Mouse (Mus musculus): ENCODE measurements at regions not wholly inside any gene's neighbourhood (a gene's known extent, or its start where the extent isn't known, plus 50 kb on each side); places are given as distances from the start of the nearest gene placed in this dataset.
A peak's percentile ranks its signal among the peaks of the same experiment; 100 is the strongest.

DNA sequence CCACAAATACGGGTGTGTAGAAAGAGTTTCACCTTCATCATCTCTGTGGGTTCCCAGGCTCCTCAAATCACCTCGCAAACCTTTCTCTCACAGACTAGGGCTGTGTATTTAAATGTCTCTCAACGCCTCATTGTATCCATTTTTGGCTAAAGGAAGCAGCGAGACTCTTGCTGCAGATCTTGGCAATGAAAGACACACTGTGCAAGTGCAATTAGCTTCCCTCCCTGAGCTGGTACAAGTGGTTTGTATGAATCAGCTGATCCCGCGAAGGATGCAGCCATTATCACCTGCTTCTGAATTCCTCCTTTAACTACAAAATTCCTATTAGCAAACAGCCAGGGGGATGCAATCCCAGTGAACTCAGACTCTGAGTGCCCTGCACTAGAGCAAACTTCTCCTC lies 72.3 kb upstream of the Smarca2 start:
- ATAC-seq: peak; percentile 71
- WGBS: 19% methylated on average over 6 of the region's 6 CpGs

DNA sequence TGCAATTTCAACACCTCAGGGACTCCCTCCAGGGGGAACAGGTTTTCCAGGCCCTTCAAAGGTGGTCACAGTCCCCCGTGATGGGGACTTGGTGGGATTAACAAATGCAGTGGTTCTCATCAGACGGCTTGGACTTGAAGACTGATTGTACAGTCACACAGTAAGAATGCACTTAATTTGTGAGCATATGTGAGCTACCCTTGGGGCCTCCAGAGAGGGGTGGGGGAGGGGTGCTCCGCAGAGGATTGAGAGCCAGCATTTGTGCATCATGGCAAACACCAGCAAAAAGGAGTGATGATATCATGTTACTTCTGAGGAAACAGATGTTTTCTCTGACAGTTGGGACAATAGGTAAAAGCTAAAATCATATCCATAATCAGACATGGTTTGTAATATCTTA lies 59.2 kb upstream of the Smarca2 start:
- Histone ChIP-seq H3K4me2 (ENCODE audit: low read length) (no peak overlapping the region), H3K27me3 (replicated peaks; ENCODE audit: control insufficient read depth, insufficient read depth, low read length) (no peaks in the 10 kb centered on the region), H3K9me3 (ENCODE audit: control insufficient read depth, low read length) (no peaks in the 10 kb centered on the region), H3K4me1 (replicated peaks; ENCODE audit: control insufficient read depth, insufficient read depth, low read length) (peaks cover 5% of the 10 kb centered on the region; the same call in 1 of the 2 replicates), H3K36me3 (ENCODE audit: control insufficient read depth, insufficient read depth) (no peaks in the 10 kb centered on the region), H3K27ac (ENCODE audit: low read length) (no peak overlapping the region), H3K9ac (replicated peaks; ENCODE audit: low read depth, low read length) (no peak overlapping the region), H3K4me3 (replicated peaks; ENCODE audit: low read length) (no peak overlapping the region)
- no peak for ATAC-seq
- 39% methylated on average over 3 of the region's 3 CpGs for WGBS

More for the DNA sequence above, 72.3 kb upstream of the Smarca2 start:
- no peaks in the 10 kb centered on the region for H3K9me3 ChIP-seq (ENCODE audit: control insufficient read depth, low read length)
- H3K4me1 ChIP-seq (replicated peaks; ENCODE audit: control insufficient read depth, insufficient read depth, low read length): peaks cover 10% of the 10 kb centered on the region
- no peak overlapping the region for H3K4me3 ChIP-seq (replicated peaks; ENCODE audit: low read length)
- no peaks in the 10 kb centered on the region for H3K36me3 ChIP-seq (ENCODE audit: control insufficient read depth, insufficient read depth)
- H3K27me3 ChIP-seq (replicated peaks; ENCODE audit: control insufficient read depth, insufficient read depth, low read length): no peaks in the 10 kb centered on the region
- H3K9ac ChIP-seq (replicated peaks; ENCODE audit: low read depth, low read length): no peak overlapping the region
- H3K4me2 ChIP-seq (ENCODE audit: low read length): no peak overlapping the region
- H3K27ac ChIP-seq (ENCODE audit: low read length): no peak overlapping the region

DNA sequence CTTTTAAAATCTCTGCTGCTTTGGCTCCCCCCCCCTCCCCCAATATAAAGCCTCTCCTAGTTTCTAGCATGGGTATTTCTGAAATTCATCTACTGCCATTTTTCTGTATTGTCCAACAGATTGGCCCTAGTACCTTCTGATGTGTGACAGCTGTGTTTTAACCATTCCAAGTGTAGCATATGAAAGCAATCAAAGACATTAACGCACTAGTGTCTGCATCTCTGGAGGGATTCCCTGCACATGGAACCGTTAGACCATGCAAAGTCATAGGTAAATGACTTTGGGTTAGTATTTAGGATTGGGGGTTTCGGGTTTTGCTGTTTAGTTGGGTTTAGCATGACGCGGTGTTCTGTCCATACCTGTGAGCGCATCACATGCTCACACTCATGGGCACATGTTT lies 57.3 kb upstream of the Smarca2 start:
- 88% methylated on average over 6 of the region's 6 CpGs for WGBS
- H3K27me3 ChIP-seq (replicated peaks; ENCODE audit: control insufficient read depth, insufficient read depth, low read length): no peaks in the 10 kb centered on the region
- no peak for ATAC-seq
- H3K4me3 ChIP-seq (replicated peaks; ENCODE audit: low read length): no peak overlapping the region
- H3K36me3 ChIP-seq (ENCODE audit: control insufficient read depth, insufficient read depth): no peaks in the 10 kb centered on the region
- peaks cover 5% of the 10 kb centered on the region; the same call in 1 of the 2 replicates for H3K4me1 ChIP-seq (replicated peaks; ENCODE audit: control insufficient read depth, insufficient read depth, low read length)
- no peak overlapping the region for H3K27ac ChIP-seq (ENCODE audit: low read length)
- H3K4me2 ChIP-seq (ENCODE audit: low read length): no peak overlapping the region
- no peak overlapping the region for H3K9ac ChIP-seq (replicated peaks; ENCODE audit: low read depth, low read length)
- no peaks in the 10 kb centered on the region for H3K9me3 ChIP-seq (ENCODE audit: control insufficient read depth, low read length)

DNA sequence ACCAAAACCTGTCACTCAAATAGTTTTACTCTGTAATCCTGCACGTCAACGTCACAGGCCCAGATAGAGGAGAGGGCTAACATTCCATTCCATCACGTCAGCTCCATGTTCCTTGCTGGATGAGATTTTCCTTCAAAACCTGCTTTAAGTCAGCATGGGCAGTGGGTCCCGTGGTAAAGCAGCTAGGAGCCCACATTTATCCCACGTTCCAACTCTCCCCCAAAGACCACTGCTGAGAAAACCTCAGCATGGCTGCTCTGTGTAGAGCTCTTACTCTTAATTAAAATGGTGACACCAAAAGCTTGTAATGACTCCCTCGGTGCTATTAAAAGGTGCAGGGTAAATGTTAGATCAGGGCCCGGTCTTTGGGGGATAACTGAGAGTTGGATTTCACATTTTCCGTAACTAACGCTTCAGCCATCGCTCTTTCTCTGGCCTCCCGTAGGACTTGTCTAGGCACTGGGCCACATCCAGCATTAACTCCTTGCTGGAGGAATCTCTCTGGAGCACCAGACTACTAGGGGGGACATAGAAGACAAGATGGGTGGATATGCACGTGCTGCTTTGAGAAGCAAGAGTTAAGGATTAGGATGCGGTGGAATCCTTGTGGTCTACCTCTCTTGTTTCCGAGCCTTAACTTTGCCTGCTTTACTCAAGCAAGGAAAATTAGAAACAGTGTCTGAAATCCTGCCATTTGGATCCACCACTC lies 56.1 kb upstream of the Smarca2 start:
- WGBS: 77% methylated on average over 14 of the region's 14 CpGs
- H3K27me3 ChIP-seq (replicated peaks; ENCODE audit: control insufficient read depth, insufficient read depth, low read length): no peaks in the 10 kb centered on the region
- no peak for ATAC-seq

DNA sequence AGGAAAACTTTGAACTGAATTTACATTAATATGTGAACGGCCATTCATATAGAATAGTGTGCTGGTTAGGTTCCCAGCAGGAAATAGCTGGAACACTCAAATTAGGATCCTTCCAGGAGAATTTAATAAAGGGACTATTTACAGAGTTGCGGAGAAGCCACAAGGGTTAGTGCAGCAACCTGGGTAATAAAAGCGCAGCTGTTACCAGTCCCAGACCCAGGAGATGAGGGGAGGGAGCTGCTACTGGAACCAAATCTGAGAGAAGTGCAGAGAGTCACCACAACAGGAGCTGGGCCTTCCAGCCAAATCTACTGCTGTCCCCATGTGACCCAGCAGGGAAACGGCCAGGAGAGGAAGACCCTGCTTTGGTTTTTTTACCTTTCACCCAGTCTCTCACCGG lies 54.6 kb upstream of the Smarca2 start:
- Histone ChIP-seq H3K27ac (ENCODE audit: low read length) (no peak overlapping the region), H3K4me2 (ENCODE audit: low read length) (no peak overlapping the region), H3K36me3 (ENCODE audit: control insufficient read depth, insufficient read depth) (no peaks in the 10 kb centered on the region), H3K9me3 (ENCODE audit: control insufficient read depth, low read length) (no peaks in the 10 kb centered on the region), H3K4me1 (replicated peaks; ENCODE audit: control insufficient read depth, insufficient read depth, low read length) (peaks cover 5% of the 10 kb centered on the region; the same call in 1 of the 2 replicates), H3K27me3 (replicated peaks; ENCODE audit: control insufficient read depth, insufficient read depth, low read length) (no peaks in the 10 kb centered on the region), H3K4me3 (replicated peaks; ENCODE audit: low read length) (no peak overlapping the region), H3K9ac (replicated peaks; ENCODE audit: low read depth, low read length) (no peak overlapping the region)
- no peak for ATAC-seq
- WGBS: 50% methylated on average over 5 of the region's 5 CpGs

More for the DNA sequence above, 56.1 kb upstream of the Smarca2 start:
- H3K9ac ChIP-seq (replicated peaks; ENCODE audit: low read depth, low read length): no peak overlapping the region
- H3K27ac ChIP-seq (ENCODE audit: low read length): no peak overlapping the region
- peaks cover 5% of the 10 kb centered on the region; the same call in 1 of the 2 replicates for H3K4me1 ChIP-seq (replicated peaks; ENCODE audit: control insufficient read depth, insufficient read depth, low read length)
- no peaks in the 10 kb centered on the region for H3K9me3 ChIP-seq (ENCODE audit: control insufficient read depth, low read length)
- H3K4me3 ChIP-seq (replicated peaks; ENCODE audit: low read length): no peak overlapping the region
- no peak overlapping the region for H3K4me2 ChIP-seq (ENCODE audit: low read length)
- no peaks in the 10 kb centered on the region for H3K36me3 ChIP-seq (ENCODE audit: control insufficient read depth, insufficient read depth)
